Mouse (Mus musculus) megakaryocyte, embryonic 14.5 days (primary cell): ENCODE measurements at regions not wholly inside any gene's neighbourhood (a gene's known extent, or its start where the extent isn't known, plus 50 kb on each side); places are given as distances from the start of the nearest gene placed in this dataset.

Source experiments
- FLI1 ChIP-seq: IDR thresholded peaks from 2 replicates; pipeline ENCODE4 v1.6.1; 2012; ENCODE audit warnings: low read length, inconsistent platforms, mixed read lengths
- GATA1 ChIP-seq: IDR thresholded peaks from 3 replicates; pipeline ENCODE4 v1.6.1; 2012; ENCODE audit warnings: mixed read lengths, low read length, inconsistent platforms, borderline replicate concordance

DNA sequence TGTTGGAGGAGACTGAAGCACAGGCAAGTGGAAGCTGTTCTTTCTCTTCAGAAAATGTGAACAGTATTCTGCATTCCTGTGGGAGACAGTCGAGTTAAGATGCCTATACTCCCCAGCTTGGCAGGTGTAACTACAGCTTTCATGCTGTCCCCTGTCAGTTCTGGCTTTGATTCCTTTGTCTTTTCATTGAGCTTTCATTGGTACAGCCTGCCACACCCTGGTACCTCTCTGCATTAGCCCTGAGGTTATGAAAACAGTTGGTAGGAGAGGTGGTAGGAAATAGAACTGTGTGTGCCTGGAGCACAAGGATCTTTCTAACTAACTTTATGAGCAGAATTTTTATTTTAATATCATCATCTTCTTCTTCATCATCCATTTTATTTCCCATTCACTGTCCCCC lies 551.6 kb downstream of the Car8 start:
- TF ChIP-seq GATA1 (no peak), FLI1 (no peak)
